Mouse (Mus musculus) urinary bladder, postnatal 0 days (tissue): Measurements from ENCODE around the gene Stxbp5. TPM values are rescaled to one million over a fixed set of nuclear protein-coding genes. Genes with fewer than 3 reads are reported as not detected.

Experiments
- polyA plus RNA-seq: library from polyadenylated mRNA; unstranded; fragments of >200 nt; fragmentation: Nextera tagmentation; extraction: Ambion mirVana; gene quantifications from 2 replicates; pipeline ENCODE4 v1.2.1, GENCODE M21; 2015

Stxbp5 gene
- polyA plus RNA-seq = 2.8 and 2.9 TPM in 2 replicates

GRCm38 (mm10) chr10:9901071-9901696, at the start of gene Stxbp5:
TSS of gene Stxbp5 (minus strand) at chr10:9901079.

Other genes with a start within 250 kb of the Stxbp5 start
- 4.5 and 5.4 TPM in 2 replicates for gene Samd5, start 225.9 kb downstream of the Stxbp5 start, polyA plus RNA-seq